Mouse (Mus musculus) heart, postnatal 0 days (tissue): ENCODE measurements around the gene Psmd13. TPM values are rescaled to one million over a fixed set of nuclear protein-coding genes. Genes with fewer than 3 reads are reported as not detected.

Source experiments
- ATAC-seq: fragments of 200-750 bp; cut with Nextera tagmentation; 2 replicates; pipeline ENCODE4 v1.8.0; 2017; ENCODE audit warnings: low read depth, moderate number of reproducible peaks, moderate library complexity; ENCODE audit not compliant: insufficient read depth
- DNase-seq: peaks from one replicate; pipeline ENCODE4 v3.0.0-alpha.2; 2016; ENCODE audit warnings: low spot score
- H3K27ac ChIP-seq: fragments of 300-500 bp; sonication (generic); 2 replicates; pipeline ENCODE4 v1.5.1; 2014; ENCODE audit warnings: low read depth, mild to moderate bottlenecking
- H3K27me3 ChIP-seq: fragments of 300-500 bp; sonication (generic); 2 replicates; pipeline ENCODE4 v1.6.1; 2014; ENCODE audit warnings: low read length, mixed read lengths; ENCODE audit not compliant: control insufficient read depth, insufficient read depth
- H3K36me3 ChIP-seq: fragments of 300-500 bp; sonication (generic); replicated peaks from 2 replicates; pipeline ENCODE4 v1.6.1; 2014; ENCODE audit warnings: low read length, mixed read lengths; ENCODE audit not compliant: control insufficient read depth, insufficient read depth
- H3K4me1 ChIP-seq: fragments of 300-500 bp; sonication (generic); 2 replicates; pipeline ENCODE4 v1.6.1; 2014; ENCODE audit warnings: antibody characterized with exemption; ENCODE audit not compliant: control insufficient read depth, insufficient read depth
- H3K4me2 ChIP-seq: fragments of 300-500 bp; sonication (generic); 2 replicates; pipeline ENCODE4 v1.6.1; 2014; ENCODE audit warnings: low read depth, mild to moderate bottlenecking, low read length, moderate library complexity
- H3K4me3 ChIP-seq: fragments of 300-500 bp; sonication (generic); 2 replicates; pipeline ENCODE4 v1.5.1; 2014; ENCODE audit warnings: low read depth, low read length
- H3K9ac ChIP-seq: fragments of 300-500 bp; sonication (generic); replicated peaks from 2 replicates; pipeline ENCODE4 v1.6.1; 2014; ENCODE audit warnings: low read depth, low read length, mixed read lengths
- H3K9me3 ChIP-seq: fragments of 300-500 bp; sonication (generic); replicated peaks from 2 replicates; pipeline ENCODE4 v1.6.1; 2016; ENCODE audit warnings: low read length; ENCODE audit not compliant: control insufficient read depth
- CTCF ChIP-seq: IDR thresholded peaks from 2 replicates; pipeline ENCODE4 v1.5.1; 2016; ENCODE audit warnings: antibody characterized with exemption, control low read depth, low read depth
- EP300 ChIP-seq: IDR thresholded peaks from 2 replicates; pipeline ENCODE4 v1.6.1; 2016; ENCODE audit warnings: antibody characterized with exemption, low read depth
- WGBS: fragments of 180-500 bp; shearing (Covaris S2); extraction: QIAGEN DNeasy Blood & Tissue Kit; methylation state at CpG from one replicate; pipeline ENCODE4 v1.1.7; 2014; 5-methylcytosine and 5-hydroxymethylcytosine counted together
- polyA plus RNA-seq: library from polyadenylated mRNA; unstranded; fragments of >200 nt; fragmentation: Nextera tagmentation; extraction: Ambion mirVana; gene quantifications from 2 replicates; pipeline ENCODE4 v1.2.1, GENCODE M21; 2015
- total RNA-seq: library from RNA; depleted of rRNA; stranded (reverse); fragments of >200 nt; gene quantifications from 2 replicates; pipeline ENCODE4 v1.2.3, GENCODE M21; 2014; ENCODE audit warnings: low replicate concordance

Psmd13 gene
- total and polyA plus RNA-seq, 2 experiments from 2014 or later: 72.6 to 185 TPM

DNA sequence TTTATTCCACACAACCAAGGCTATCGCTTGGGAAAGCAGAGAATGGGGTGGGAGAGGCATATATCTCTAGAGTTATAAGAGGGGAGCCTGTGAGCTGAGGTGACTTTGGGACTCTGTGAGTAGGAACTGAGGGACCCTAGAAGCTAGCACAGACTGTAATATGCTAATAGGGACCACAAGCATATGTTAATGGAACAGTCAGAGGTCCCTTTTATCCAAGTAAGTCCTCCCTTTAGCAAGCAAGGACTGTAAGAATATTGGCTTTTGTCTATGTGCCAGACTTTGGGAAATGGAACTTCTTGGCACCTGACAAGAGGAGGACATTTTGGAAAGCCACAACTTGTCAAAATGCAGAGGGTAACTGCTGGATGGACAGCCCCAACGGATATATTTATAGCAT lies 57.1 kb downstream of the Psmd13 start:
- Histone ChIP-seq H3K4me2 (no peak overlapping the region), H3K27ac (no peak overlapping the region), H3K36me3 (no peaks in the 10 kb centered on the region), H3K9ac (no peak overlapping the region), H3K4me1 (peaks cover 7% of the 10 kb centered on the region; the same call in 1 of the 2 replicates), H3K27me3 (no peaks in the 10 kb centered on the region), H3K4me3 (no peak overlapping the region), H3K9me3 (no peaks in the 10 kb centered on the region)
- no peak for DNase-seq
- ATAC-seq: no peak
- 41% methylated on average over 2 of the region's 2 CpGs for WGBS
- TF ChIP-seq EP300: no peak
- TF ChIP-seq CTCF: no peak

DNA sequence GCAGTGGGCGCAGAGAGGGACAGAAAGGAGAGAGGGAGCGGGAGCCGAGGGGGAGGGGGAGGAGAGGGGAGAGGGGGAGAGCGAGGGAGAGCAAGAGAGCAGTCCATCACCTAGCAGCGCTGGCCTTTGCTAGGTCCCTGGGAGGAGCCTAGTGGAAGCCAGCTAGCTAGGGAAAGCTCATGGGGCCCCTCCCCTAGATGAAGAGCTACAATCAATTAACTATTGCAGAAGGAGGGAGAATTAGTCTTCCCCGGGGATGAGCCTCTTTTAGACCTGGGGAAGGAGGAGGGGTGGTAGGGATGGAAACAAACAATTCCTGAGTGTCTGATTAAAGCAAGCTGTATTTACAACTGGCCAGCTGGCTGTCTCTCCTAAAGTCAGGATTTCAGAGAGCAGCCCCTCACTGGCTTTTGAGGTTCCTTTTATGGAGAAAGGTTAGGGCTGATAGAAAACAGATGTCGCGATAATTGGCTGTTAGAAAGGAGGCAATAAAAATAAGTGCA lies 58.0 kb downstream of the Psmd13 start:
- TF ChIP-seq CTCF (no peak), EP300 (no peak)
- H3K27ac ChIP-seq: no peak overlapping the region
- WGBS: 15% methylated on average over 8 of the region's 8 CpGs
- H3K4me1 ChIP-seq: peaks cover 7% of the 10 kb centered on the region; the same call in 1 of the 2 replicates
- H3K4me2 ChIP-seq: no peak overlapping the region
- H3K4me3 ChIP-seq: no peak overlapping the region
- no peaks in the 10 kb centered on the region for H3K9me3 ChIP-seq
- no peak for DNase-seq
- no peak for ATAC-seq
- H3K9ac ChIP-seq: no peak overlapping the region
- H3K27me3 ChIP-seq: no peaks in the 10 kb centered on the region
- no peaks in the 10 kb centered on the region for H3K36me3 ChIP-seq

DNA sequence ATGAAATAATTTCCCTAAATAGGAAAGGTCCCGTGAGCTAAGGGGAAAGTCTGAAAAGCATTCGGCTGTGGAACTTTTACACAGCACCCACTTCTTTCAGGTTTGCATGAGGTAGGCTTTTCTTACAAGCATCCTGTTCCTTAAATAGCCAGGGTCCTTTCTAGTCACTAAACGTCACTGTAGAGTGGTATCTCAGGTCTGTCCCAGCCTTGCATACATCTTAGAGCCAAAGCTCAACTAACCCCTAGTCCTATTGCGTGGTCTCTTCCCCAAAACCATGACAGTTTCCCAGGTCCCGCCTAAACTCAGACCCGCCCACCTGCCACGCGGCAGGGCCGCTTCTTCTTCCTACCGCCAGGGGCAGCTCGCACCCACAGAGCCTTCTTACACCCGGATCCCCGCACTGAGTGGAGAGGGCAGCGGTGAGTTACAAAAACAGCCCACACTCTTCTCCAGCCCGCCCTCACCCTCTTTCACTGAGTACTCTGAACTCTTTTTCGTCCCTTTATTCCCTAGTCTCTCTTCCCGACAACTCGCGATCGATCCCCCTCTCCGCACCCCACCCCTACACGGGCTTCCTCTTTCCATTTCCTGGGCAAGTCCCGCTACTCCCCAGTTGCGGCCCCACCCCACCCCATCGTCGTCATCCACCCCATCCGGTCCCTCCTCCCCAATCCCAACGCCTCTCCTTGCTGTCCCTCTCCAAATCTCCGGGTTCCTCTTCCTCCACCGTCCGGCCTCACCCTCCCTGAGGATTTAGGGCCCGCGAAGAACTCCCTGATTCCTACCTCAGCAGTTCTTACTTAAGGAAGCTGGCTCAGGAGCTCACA lies 59.7 kb downstream of the Psmd13 start, which contains the start of gene Pgghg:
Gene Pgghg, plus strand, starts transcription at position 170 of the 830 bp plus-strand sequence.
- Histone ChIP-seq H3K9me3 (no peaks in the 10 kb centered on the region), H3K4me1 (peaks cover 9% of the 10 kb centered on the region; the same call in 1 of the 2 replicates), H3K4me2 (peak within 1 kb of the TSS; percentile 64), H3K4me3 (peak within 1 kb of the TSS; percentile 56), H3K27ac (peak within 1 kb of the TSS; percentile 88), H3K9ac (peak within 1 kb of the TSS; percentile 60), H3K27me3 (no peaks in the 10 kb centered on the region), H3K36me3 (0 out of 2 replicates have a peak, but pooled peaks cover 11% of the 10 kb centered on the region)
- TF ChIP-seq CTCF (peak; percentile 82), EP300 (no peak)
- WGBS: 3% methylated on average over 33 of the region's 33 CpGs
- ATAC-seq (peak; percentile 92), DNase-seq (peak; percentile 92)

DNA sequence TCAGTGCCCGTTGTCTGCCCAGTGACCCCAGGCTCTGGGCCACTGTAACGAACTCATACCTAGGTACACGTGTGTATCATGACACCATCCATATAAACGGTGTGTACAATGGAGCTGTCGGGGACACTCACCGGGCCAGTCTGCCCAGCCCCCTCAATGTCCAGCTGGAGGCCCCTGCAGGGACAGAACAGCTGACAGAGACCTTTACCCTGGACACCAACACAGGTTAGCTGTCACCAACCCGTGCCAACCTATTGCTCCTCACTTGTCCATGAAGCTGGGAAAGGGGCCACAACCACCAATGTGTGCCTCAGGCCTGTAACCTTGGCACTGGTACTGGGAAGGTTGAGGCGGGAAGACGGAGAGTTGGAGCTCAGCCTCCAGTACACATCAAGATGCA lies 60.6 kb downstream of the Psmd13 start:
- Histone ChIP-seq H3K4me2 (peak overlapping the region; percentile 64), H3K4me1 (peaks cover 15% of the 10 kb centered on the region; the same call in 1 of the 2 replicates), H3K27ac (peak overlapping the region; percentile 88), H3K4me3 (peak overlapping the region; percentile 56), H3K27me3 (no peaks in the 10 kb centered on the region), H3K9ac (peak overlapping the region; percentile 60), H3K36me3 (0 out of 2 replicates have a peak, but pooled peaks cover 11% of the 10 kb centered on the region), H3K9me3 (no peaks in the 10 kb centered on the region)
- ATAC-seq (no peak), DNase-seq (no peak)
- 64% methylated on average over 9 of the region's 9 CpGs for WGBS
- no peak for TF ChIP-seq CTCF
- no peak for TF ChIP-seq EP300

DNA sequence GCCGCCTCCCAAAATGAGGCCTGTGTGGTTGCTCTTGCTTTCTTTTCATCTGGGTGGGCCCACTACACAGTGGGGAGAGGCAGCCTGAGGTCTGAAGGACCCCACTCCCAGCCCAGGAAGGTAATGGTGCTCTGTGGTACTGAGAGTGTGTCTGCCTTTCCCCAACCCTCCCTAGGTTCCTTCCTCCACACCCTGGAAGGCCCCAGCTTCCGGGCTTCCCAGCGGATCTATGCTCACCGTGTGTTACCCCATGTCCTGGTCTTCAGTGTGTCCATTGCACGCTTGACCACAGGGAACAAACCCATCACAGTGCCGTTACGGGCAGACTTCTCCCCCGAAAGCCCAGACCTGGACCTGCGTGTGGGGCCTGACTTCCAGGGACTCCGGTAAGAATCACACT lies 61.0 kb downstream of the Psmd13 start:
- 0 out of 2 replicates have a peak, but pooled peaks cover 11% of the 10 kb centered on the region for H3K36me3 ChIP-seq
- H3K4me1 ChIP-seq: peaks cover 17% of the 10 kb centered on the region; the same call in 1 of the 2 replicates
- DNase-seq (no peak), ATAC-seq (no peak)
- no peaks in the 10 kb centered on the region for H3K9me3 ChIP-seq
- H3K4me2 ChIP-seq: no peak overlapping the region
- peak overlapping the region; percentile 88 for H3K27ac ChIP-seq
- WGBS: 84% methylated on average over 10 of the region's 10 CpGs
- H3K27me3 ChIP-seq: no peaks in the 10 kb centered on the region
- no peak overlapping the region for H3K9ac ChIP-seq
- TF ChIP-seq CTCF (no peak), EP300 (no peak)
- no peak overlapping the region for H3K4me3 ChIP-seq
